Mouse (Mus musculus): ENCODE measurements around the gene Dab2ip.

Dab2ip gene

GRCm38 (mm10) chr2:35592725-35593392 is 34.8 kb downstream of the Dab2ip start:
- DNase-seq (ENCODE audit: extremely low read depth, insufficient read length, low spot score): no peak

DNA sequence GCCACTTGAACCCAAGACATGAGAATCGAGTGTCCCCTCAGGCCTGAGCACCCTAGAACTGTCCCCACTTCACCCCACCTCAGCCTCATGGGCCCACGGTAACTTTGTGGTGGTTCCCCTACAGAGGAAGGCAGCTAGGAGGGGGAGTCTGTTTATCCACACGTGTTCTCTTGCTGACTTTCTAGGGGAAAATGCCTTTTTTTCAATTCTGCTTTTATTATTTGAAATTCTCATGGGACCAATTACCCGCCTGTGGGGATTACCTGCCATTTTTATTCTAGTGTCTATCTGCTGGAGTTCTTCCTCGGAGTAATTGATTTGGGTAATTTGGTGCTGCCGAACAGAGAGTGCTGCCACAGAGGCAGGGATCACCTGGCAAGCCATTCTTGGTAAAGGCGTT is 35.8 kb downstream of the Dab2ip start:
- DNase-seq (ENCODE audit: extremely low read depth, insufficient read length, low spot score): no peak

- no peak for DNase-seq (ENCODE audit: extremely low read depth, insufficient read length, low spot score)
Measured at GRCm38 (mm10) chr2:35595102-35595501, 37.0 kb downstream of the Dab2ip start.

DNA sequence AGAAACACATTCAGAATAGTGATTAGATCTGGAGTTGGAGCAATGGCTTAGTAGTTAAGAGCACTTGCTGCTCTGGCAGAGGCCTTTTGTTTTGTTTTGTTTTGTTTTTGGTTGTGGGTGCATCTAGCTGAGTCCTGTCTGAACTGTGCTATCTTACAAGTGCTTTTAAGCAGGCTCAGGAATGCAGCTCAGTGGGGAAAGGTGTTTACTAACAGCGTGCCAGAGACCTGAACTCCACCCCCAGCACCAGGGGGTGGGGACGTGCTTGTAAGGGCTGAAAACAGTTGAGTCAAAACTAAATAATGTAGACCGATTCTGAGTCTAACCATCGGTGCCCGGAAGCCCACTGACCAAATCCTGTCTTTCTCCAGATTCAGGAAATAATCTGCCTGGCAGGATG is 37.7 kb downstream of the Dab2ip start:
- DNase-seq (ENCODE audit: extremely low read depth, insufficient read length, low spot score): no peak

DNA sequence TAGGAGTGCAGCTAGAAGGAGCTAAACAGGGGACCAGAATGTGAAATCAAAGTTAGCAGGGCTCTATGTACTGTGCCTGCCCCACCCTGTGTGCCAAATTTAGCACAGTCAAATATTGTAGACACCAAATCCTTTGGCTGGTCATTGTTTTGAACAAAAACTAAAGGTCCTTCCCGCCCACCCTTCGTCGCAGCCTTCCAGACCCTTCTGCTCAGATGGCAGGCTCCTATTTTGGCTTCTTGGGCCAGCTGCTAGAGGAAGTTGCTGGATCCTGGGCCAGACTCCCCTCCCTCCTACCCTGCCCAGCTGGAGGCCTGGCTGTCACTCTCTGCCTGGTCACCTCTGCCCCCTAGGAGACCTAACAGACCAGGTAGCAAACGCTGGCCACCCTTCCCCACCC is 38.7 kb downstream of the Dab2ip start:
- no peak for DNase-seq (ENCODE audit: extremely low read depth, insufficient read length, low spot score)

DNA sequence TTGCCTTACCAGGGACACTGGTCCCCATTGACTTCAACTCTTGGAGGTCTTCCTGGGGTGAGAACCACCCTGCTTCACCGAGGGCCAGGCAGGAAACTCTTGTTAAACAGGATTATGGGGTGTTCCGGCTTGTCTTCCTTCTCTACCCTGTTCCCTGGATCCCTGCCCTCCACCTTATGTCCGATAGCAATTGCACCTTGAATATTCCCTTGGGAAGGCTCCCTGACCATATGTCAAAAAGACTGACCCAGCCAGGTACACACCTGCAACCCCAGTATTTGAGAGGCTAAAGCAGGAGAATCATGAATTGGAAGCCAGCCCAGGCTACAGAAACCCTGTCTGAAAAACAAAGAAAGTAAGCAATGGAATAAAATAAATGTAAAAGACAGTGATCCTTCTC is 40.8 kb downstream of the Dab2ip start:
- no peak for DNase-seq (ENCODE audit: extremely low read depth, insufficient read length, low spot score)

DNA sequence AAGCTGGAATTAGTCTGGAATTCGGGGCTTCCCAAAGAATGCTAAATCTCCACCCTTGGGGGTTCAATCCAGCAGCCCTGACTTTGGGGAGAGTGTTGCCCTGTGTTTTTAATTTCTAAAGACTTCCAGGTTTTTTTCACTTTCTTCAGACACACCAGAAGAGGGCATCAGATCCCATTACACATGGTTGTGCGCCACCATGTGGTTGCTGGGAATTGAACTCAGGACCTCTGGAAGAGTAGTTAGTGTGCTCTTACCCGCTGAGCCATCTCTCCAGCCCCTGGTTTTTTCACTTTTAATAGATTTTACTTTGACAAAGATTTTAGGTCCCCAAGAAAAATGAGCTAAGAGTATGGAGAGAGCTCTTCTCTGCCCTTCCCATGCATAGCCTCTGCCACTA is 43.6 kb downstream of the Dab2ip start:
- no peak for DNase-seq (ENCODE audit: extremely low read depth, insufficient read length, low spot score)

DNA sequence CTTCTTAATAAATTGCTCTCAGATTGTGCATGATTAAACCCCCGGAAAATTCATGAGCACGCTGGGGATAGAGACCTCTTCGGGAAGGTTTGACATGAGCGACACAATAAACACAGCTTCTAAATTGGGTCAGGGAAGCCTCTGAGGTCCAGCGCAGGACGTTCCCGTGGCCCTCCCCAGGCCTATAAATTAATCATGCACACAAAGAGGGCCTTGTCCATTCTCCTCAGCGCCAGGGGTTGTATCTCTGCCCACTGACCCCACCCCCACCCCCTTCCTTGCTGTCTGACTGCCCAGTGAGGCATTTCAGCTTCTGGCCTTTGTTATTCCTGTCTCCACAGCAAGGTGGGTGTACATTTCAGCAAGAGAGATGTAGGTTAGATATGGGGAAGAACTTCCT is 49.4 kb downstream of the Dab2ip start:
- no peak for DNase-seq (ENCODE audit: extremely low read depth, insufficient read length, low spot score)

DNA sequence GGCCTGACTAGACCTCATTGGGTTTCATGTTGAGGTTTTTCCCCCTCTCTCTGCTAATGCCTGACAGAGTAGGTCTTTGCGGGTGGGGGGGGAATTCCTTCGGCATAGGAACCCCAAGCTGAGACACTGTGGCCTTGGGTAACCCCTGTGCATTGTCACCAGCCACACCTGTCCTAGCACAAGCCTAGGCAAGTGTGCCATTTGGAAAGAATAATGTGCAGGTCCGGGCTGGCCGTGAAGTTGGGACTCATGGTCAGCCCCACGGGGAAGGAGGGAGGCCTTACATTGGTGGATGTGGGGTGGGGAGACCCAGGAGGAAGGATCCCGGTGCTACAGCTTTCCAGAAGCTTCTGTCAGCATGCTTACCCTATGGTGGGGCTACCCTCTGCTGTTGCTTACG is 50.8 kb downstream of the Dab2ip start:
- no peak for DNase-seq (ENCODE audit: extremely low read depth, insufficient read length, low spot score)

DNA sequence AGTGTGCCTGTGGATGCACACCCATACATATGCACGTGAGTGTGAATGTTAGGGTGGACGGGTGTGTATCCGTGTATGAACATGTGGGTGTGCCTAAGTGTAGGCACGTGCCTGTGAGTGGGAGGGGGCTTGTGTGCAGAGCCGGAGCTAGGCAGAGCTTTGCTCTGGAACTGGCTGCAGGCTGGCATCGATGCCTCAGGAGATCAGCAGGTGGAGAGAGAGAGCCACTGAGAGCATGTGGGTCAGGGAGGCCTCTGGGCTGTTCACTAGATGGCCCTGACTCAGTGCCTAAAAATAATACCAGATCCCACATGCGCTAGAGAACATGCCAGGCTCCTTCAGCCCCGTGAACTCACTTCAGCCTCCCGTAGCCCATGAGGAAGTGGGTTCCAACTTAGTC is 51.3 kb downstream of the Dab2ip start:
- DNase-seq (ENCODE audit: extremely low read depth, insufficient read length, low spot score): no peak

DNA sequence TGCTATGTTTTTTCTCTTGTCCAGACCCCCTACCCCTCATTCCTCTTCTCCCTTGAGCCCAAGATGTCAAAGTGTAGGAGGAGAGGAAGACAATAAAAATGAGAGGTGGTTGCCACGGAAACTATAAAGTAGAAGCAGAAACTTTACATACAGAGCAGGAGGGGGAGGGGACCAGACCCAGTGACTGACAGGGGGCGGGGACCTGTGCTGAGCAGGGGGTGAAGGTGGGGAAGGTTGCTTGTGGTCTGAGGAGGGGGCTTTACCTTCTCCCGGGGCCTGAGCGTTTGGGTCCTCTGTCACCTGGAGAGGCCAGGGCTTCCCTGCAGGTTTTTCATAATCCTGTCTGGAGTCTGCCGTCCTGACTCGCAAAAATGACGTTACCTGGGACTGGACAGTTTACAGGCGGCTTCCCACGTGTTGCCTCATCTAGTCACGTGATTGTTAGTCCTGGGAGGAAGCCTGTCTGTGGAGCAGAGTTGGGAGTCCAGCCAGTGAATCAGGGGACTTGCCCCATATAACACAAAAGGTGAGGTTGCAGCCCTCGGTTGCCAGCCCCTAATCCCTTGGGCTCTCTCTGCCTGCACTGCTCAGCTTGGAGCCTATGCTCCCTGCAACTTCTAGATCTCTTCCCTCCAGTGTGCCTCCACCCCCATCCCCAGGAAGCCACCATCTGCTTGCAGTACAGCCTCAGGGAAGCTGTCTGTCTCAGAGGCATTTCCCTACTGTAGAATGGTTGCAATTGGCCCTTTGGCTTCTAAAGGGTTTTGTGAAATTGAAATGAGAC is 52.3 kb downstream of the Dab2ip start:
- no peak for DNase-seq (ENCODE audit: extremely low read depth, insufficient read length, low spot score)

DNA sequence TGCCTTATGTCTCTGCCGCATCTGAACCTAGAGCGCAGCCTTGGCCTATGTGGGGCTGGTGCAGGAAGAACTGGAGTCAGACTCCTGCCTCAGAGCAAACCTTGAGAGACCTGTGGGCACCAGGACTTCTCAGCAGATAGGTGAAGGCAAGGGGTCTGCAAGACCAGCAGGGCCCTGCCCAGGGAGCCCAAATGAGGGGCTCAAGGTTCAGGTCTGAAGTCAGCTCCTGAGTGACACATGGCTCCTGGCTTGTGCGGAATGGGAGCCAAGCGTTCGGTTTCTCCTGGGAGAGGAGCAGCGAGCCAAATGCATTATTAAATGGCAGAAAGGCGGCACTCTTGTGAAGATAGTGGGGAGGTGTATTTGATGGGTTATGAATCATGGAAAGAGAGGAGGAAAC is 52.9 kb downstream of the Dab2ip start:
- no peak for DNase-seq (ENCODE audit: extremely low read depth, insufficient read length, low spot score)

GRCm38 (mm10) chr2:35611645-35612044 is 53.6 kb downstream of the Dab2ip start:
- DNase-seq (ENCODE audit: extremely low read depth, insufficient read length, low spot score): peak; percentile 23

DNA sequence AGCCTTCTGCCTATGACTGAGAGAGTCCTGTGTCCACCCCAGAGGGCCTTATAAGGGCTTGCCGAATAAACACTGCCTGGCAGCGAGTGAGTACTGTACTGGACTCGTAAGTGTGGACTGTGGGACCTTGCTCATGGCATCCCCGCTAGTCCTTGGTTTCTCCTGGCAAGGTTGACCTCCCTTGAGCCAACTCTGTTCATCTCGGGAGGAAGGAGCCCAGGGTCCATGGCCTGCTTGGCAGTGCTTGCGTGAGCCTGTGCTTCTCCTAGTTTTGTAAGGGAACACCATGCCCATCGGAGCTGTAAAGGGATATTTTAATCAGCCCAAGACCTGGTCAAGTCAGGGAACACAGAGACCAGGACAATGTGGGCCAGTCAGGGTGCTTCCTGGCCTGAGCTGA is 54.2 kb downstream of the Dab2ip start:
- DNase-seq (ENCODE audit: extremely low read depth, insufficient read length, low spot score): no peak

DNA sequence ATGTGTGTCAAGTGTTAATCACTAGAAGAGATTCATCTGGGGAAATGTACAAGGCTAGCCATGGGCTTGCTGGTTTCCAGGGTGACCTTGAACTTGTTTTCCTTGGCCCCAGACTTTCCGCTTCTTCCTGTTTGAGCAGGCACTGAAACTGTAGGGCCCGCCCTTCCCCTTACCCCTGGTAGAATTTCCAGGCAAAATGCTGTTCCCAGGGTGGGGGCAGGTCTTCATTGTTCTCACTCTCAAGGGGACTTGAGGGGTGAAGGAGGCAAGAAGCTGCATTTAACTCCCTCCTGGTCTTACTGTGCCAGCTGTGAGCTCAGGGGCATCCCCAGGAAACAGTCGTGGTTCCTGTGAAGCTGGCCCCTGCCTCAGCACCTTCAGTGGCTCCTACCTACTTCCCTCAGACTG is 55.9 kb downstream of the Dab2ip start:
- DNase-seq (ENCODE audit: extremely low read depth, insufficient read length, low spot score): no peak

- DNase-seq (ENCODE audit: extremely low read depth, insufficient read length, low spot score): no peak
Measured at GRCm38 (mm10) chr2:35614411-35614810, 56.3 kb downstream of the Dab2ip start.

- DNase-seq (ENCODE audit: extremely low read depth, insufficient read length, low spot score): no peak
Measured at GRCm38 (mm10) chr2:35615366-35615765, 57.3 kb downstream of the Dab2ip start.

GRCm38 (mm10) chr2:35615977-35616376 is 57.9 kb downstream of the Dab2ip start:
- DNase-seq (ENCODE audit: extremely low read depth, insufficient read length, low spot score): no peak

- no peak for DNase-seq (ENCODE audit: extremely low read depth, insufficient read length, low spot score)
Measured at GRCm38 (mm10) chr2:35616891-35617658, 59.0 kb downstream of the Dab2ip start.

DNA sequence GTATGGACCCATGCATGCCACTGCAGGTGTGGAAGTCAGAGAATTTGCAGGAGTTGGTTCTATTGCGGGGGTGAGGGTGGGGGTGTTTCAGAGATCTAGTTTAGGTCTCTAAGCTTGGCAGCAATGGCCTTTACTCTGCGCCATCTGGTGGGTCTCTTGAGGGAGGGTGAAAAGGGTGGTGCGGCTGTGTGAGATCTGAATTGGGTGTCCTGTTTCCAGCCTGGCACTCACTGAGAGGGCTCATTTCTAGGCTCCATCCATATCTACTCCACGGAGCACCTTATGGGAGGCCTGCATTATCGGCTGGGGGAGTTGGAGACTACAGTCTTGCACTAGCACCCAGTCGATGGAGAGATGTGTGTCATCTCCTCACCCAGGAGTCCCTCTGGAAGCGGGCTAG is 60.9 kb downstream of the Dab2ip start:
- no peak for DNase-seq (ENCODE audit: extremely low read depth, insufficient read length, low spot score)

DNA sequence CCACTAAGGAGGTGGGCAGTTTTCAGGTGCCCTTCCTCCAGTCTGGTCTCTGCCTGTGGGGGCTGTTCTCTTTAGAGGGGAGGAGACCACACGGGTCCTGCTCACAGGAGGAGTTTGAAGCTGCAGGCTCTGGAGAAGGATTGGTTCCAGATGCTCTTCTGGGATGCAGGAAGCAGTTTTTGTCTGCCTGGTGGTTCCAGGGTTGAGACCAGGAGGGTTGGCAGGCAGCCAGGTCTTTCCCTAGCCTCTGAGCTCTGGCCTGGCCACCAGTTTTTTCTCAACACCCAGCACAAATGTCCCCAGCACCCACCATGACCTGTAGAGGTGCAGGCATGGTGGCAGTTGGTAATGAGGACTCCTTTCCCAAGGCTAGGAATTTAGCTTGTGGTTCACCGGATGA is 61.5 kb downstream of the Dab2ip start:
- DNase-seq (ENCODE audit: extremely low read depth, insufficient read length, low spot score): no peak
